Mouse (Mus musculus) lung, embryonic 15.5 days (tissue): ENCODE data around the gene Snn. TPM values are rescaled to one million over a fixed set of nuclear protein-coding genes. Genes with fewer than 3 reads are reported as not detected.

Experiments
- ATAC-seq: fragments of 200-750 bp; cut with Nextera tagmentation; 2 replicates; pipeline ENCODE4 v1.8.0; 2017; ENCODE audit warnings: moderate number of reproducible peaks, borderline replicate concordance; ENCODE audit not compliant: low FRiP score, low TSS enrichment; ENCODE audit errors: extremely low read depth
- H3K27ac ChIP-seq: fragments of 300-500 bp; sonication (generic); 2 replicates; pipeline ENCODE4 v1.5.1; 2015; ENCODE audit warnings: moderate library complexity, mild to moderate bottlenecking, inconsistent platforms
- H3K27me3 ChIP-seq: fragments of 300-500 bp; sonication (generic); 2 replicates; pipeline ENCODE4 v1.6.1; 2015; ENCODE audit warnings: inconsistent platforms
- H3K36me3 ChIP-seq: fragments of 300-500 bp; sonication (generic); 2 replicates; pipeline ENCODE4 v1.6.1; 2015; ENCODE audit warnings: inconsistent platforms
- H3K4me1 ChIP-seq: fragments of 300-500 bp; sonication (generic); 2 replicates; pipeline ENCODE4 v1.6.1; 2015; ENCODE audit warnings: inconsistent platforms
- H3K4me2 ChIP-seq: fragments of 300-500 bp; sonication (generic); 2 replicates; pipeline ENCODE4 v1.6.1; 2015; ENCODE audit warnings: inconsistent platforms, mild to moderate bottlenecking, moderate library complexity
- H3K4me3 ChIP-seq: fragments of 300-500 bp; sonication (generic); 2 replicates; pipeline ENCODE4 v1.5.1; 2015; ENCODE audit warnings: mild to moderate bottlenecking, inconsistent platforms
- H3K9ac ChIP-seq: fragments of 300-500 bp; sonication (generic); 2 replicates; pipeline ENCODE4 v1.6.1; 2015; ENCODE audit warnings: inconsistent platforms
- H3K9me3 ChIP-seq: fragments of 300-500 bp; sonication (generic); 2 replicates; pipeline ENCODE4 v1.6.1; 2016; ENCODE audit warnings: inconsistent platforms
- WGBS: fragments of 180-500 bp; shearing (Covaris S2); methylation state at CpG from one replicate; pipeline ENCODE4 v1.1.7; 2015; 5-methylcytosine and 5-hydroxymethylcytosine counted together
- polyA plus RNA-seq: library from polyadenylated mRNA; unstranded; fragments of >200 nt; fragmentation: Nextera tagmentation; extraction: Ambion mirVana; gene quantifications from 2 replicates; pipeline ENCODE4 v1.2.1, GENCODE M21; 2015

Gene Snn
- polyA plus RNA-seq, 1 experiment from 2014 or later: 47.6 TPM

DNA sequence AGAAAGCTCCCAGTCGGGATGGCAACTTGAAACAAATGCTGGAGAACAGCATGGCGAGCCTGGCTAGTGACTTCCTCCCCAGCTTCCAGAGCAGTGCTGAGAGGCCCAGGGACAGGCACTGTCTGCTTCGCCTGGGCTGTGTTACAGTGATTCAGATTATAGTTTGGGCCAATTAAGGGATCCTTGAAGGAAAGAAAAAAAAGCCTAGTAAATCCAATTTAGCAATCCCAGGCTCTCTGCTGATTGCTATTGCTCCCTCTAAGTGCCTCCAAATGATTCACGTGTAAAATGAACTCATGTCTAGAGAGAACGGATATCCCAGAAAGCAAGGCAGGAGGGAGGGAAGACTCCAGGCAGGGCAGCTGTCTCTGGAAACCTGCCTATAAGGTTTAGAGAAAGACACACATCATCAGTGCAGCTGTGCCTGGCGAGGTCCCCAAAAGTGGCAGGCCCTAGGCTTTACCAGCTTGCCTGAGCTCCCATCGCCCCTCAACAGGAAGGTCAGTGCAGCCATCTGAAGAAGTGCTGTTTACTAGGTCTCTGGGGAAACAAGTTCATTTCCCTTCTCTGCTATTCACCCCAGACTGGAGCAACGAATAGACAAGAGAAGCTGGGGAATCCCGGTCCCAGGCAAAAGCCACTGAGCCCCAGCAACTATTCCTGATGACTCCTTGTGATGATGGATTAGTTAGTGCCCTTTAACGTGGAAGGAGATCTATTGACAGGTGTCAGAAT lies 30.3 kb downstream of the Snn start:
- H3K4me1 ChIP-seq: no peaks in the 10 kb centered on the region
- H3K9ac ChIP-seq: no peak overlapping the region
- no peak overlapping the region for H3K4me2 ChIP-seq
- H3K27me3 ChIP-seq: no peaks in the 10 kb centered on the region
- 80% methylated on average over 10 of the region's 10 CpGs for WGBS
- H3K36me3 ChIP-seq: peaks cover 46% of the 10 kb centered on the region
- H3K27ac ChIP-seq: no peak overlapping the region
- no peaks in the 10 kb centered on the region for H3K9me3 ChIP-seq
- ATAC-seq: no peak
- no peak overlapping the region for H3K4me3 ChIP-seq

GRCm38 (mm10) chr16:11092061-11092460 lies 31.3 kb downstream of the Snn start:
- ATAC-seq: no peak
- H3K4me2 ChIP-seq: no peak overlapping the region
- H3K9me3 ChIP-seq: no peaks in the 10 kb centered on the region
- H3K4me1 ChIP-seq: no peaks in the 10 kb centered on the region
- 53% methylated on average over 4 of the region's 4 CpGs for WGBS
- H3K27me3 ChIP-seq: no peaks in the 10 kb centered on the region
- no peak overlapping the region for H3K4me3 ChIP-seq
- H3K9ac ChIP-seq: no peak overlapping the region
- peaks cover 41% of the 10 kb centered on the region for H3K36me3 ChIP-seq
- H3K27ac ChIP-seq: no peak overlapping the region

DNA sequence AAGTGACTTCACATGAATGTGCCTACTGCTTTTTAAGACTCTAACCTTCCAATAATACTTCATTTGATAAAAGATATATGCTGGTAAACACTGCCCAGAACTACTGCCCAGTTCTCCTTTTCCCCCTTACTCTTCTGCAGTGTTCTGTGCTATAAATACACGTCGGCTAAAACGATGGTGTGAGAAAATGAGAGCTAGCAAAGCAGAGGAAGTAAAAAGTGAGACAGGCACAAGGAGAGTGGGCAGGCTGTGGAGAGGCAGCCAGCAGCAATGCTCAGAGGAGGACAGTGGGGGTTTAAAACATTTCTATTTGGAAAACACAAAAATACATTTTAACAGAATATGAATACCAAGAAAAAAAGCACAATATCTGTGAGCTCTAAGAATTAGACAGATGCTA lies 31.8 kb downstream of the Snn start:
- H3K36me3 ChIP-seq: peaks cover 38% of the 10 kb centered on the region
- no peak overlapping the region for H3K4me2 ChIP-seq
- H3K4me3 ChIP-seq: no peak overlapping the region
- H3K4me1 ChIP-seq: no peaks in the 10 kb centered on the region
- no peaks in the 10 kb centered on the region for H3K27me3 ChIP-seq
- no peaks in the 10 kb centered on the region for H3K9me3 ChIP-seq
- 64% methylated on average over 3 of the region's 3 CpGs for WGBS
- H3K27ac ChIP-seq: no peak overlapping the region
- no peak overlapping the region for H3K9ac ChIP-seq
- ATAC-seq: no peak

GRCm38 (mm10) chr16:11093717-11094386 lies 33.1 kb downstream of the Snn start:
- H3K4me2 ChIP-seq: no peak overlapping the region
- H3K27me3 ChIP-seq: no peaks in the 10 kb centered on the region
- no peak overlapping the region for H3K27ac ChIP-seq
- H3K4me1 ChIP-seq: no peaks in the 10 kb centered on the region
- H3K4me3 ChIP-seq: no peak overlapping the region
- WGBS: 74% methylated on average over 13 of the region's 13 CpGs
- H3K9ac ChIP-seq: no peak overlapping the region
- peaks cover 24% of the 10 kb centered on the region for H3K36me3 ChIP-seq
- ATAC-seq: no peak
- H3K9me3 ChIP-seq: no peaks in the 10 kb centered on the region

GRCm38 (mm10) chr16:11097301-11097700 lies 36.6 kb downstream of the Snn start:
- 89% methylated on average over 3 of the region's 3 CpGs for whole genome bisulfite sequencing

DNA sequence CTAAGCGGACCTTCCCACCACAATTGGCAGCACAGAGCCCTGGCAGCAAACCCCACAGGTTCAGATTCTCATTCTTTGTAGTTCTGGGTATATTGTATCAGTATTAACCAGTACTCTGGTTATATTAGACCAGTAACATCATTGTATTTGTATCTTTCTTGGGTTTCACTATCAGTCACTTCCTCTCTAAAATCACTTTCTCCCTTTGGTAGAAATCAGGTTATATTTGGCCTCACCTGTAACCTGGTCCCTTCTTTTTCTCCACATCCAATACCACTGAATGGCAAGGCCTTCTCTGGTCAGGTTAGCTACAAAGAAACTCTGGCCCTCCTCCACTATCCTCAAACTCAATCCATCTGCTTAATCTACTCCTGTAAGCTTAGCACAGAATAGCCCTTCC lies 44.2 kb downstream of the Snn start:
- Histone ChIP-seq H3K9ac (no peak overlapping the region), H3K4me3 (no peak overlapping the region), H3K27me3 (no peaks in the 10 kb centered on the region), H3K9me3 (no peaks in the 10 kb centered on the region), H3K4me1 (no peaks in the 10 kb centered on the region), H3K36me3 (peaks cover 23% of the 10 kb centered on the region), H3K27ac (no peak overlapping the region), H3K4me2 (no peak overlapping the region)
- ATAC-seq: no peak
- WGBS: 83% methylated on average over 1 of the region's 1 CpGs

More at GRCm38 (mm10) chr16:11097301-11097700, 36.6 kb downstream of the Snn start:
- no peaks in the 10 kb centered on the region for H3K27me3 ChIP-seq
- H3K4me1 ChIP-seq: no peaks in the 10 kb centered on the region
- no peak overlapping the region for H3K4me2 ChIP-seq
- H3K36me3 ChIP-seq: peaks cover 11% of the 10 kb centered on the region; the same call in 1 of the 2 replicates
- H3K9ac ChIP-seq: no peak overlapping the region
- ATAC-seq: no peak
- H3K4me3 ChIP-seq: no peak overlapping the region
- H3K27ac ChIP-seq: no peak overlapping the region
- no peaks in the 10 kb centered on the region for H3K9me3 ChIP-seq

DNA sequence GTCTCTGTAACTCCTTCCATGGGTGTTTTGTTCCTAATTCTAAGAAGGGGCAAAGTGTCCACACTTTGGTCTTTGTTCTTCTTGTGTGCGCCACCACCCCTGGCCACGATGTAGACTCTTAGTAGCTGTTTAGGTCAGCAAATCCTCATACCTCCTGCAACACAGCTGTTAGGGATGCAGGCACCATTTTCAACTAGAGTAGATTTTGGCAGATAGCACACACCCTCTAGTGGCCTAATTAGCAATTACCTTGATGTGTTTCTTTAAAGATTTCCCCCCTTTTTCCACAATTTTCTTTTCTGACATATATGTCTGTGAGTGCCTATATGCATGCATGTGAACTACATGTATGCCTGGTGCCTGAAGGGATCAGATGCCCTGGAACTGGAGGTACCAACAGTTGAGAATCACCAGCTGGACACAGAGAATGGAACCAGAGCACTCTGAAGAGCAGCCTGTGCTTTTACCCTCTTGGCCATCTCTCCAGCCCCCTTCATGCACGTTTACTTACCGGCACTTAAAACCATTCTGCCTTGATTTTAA lies 48.5 kb downstream of the Snn start:
- no peaks in the 10 kb centered on the region for H3K27me3 ChIP-seq
- 51% methylated on average over 4 of the region's 4 CpGs for WGBS
- H3K4me1 ChIP-seq: no peaks in the 10 kb centered on the region
- no peak overlapping the region for H3K4me3 ChIP-seq
- ATAC-seq: no peak
- no peak overlapping the region for H3K9ac ChIP-seq
- no peak overlapping the region for H3K4me2 ChIP-seq
- no peaks in the 10 kb centered on the region for H3K9me3 ChIP-seq
- peaks cover 7% of the 10 kb centered on the region; the same call in 1 of the 2 replicates for H3K36me3 ChIP-seq
- no peak overlapping the region for H3K27ac ChIP-seq

- ATAC-seq: no peak
- Histone ChIP-seq H3K4me3 (no peak overlapping the region), H3K27me3 (no peaks in the 10 kb centered on the region), H3K4me1 (no peaks in the 10 kb centered on the region), H3K27ac (no peak overlapping the region), H3K36me3 (peaks cover 29% of the 10 kb centered on the region), H3K9me3 (no peaks in the 10 kb centered on the region), H3K4me2 (no peak overlapping the region), H3K9ac (no peak overlapping the region)
- 91% methylated on average over 2 of the region's 2 CpGs for WGBS
Measured at GRCm38 (mm10) chr16:11122625-11123024, 61.9 kb downstream of the Snn start.

GRCm38 (mm10) chr16:11124110-11124509 lies 63.4 kb downstream of the Snn start:
- H3K36me3 ChIP-seq: peaks cover 37% of the 10 kb centered on the region
- H3K27ac ChIP-seq: no peak overlapping the region
- H3K9me3 ChIP-seq: no peaks in the 10 kb centered on the region
- no peaks in the 10 kb centered on the region for H3K27me3 ChIP-seq
- H3K4me1 ChIP-seq: no peaks in the 10 kb centered on the region
- ATAC-seq: no peak
- H3K4me3 ChIP-seq: no peak overlapping the region
- H3K9ac ChIP-seq: no peak overlapping the region
- no peak overlapping the region for H3K4me2 ChIP-seq
- 94% methylated on average over 1 of the region's 1 CpGs for WGBS

Other genes with a start within 250 kb of the Snn start
- gene Gm11172, start 248.0 kb upstream of the Snn start, polyA plus RNA-seq: not detected in 2 replicates
- gene Rmi2, start 225.9 kb upstream of the Snn start, polyA plus RNA-seq: 4.7 and 5.2 TPM in 2 replicates
- gene Litaf, start 5.2 kb downstream of the Snn start, polyA plus RNA-seq: 109 and 111 TPM in 2 replicates
- 32.3 and 34.6 TPM in 2 replicates for gene Txndc11, start 73.7 kb downstream of the Snn start, polyA plus RNA-seq
- 86.7 and 92.9 TPM in 2 replicates for gene Zc3h7a, start 115.4 kb downstream of the Snn start, polyA plus RNA-seq
- 155 and 163 TPM in 2 replicates for gene Rsl1d1, start 142.4 kb downstream of the Snn start, polyA plus RNA-seq
- 75.5 and 75.6 TPM in 2 replicates for gene Gspt1, start 193.4 kb downstream of the Snn start, polyA plus RNA-seq